Mouse (Mus musculus) myocyte (in vitro differentiated cells): Measurements from ENCODE around the gene Cyp4f15. TPM values are rescaled to one million over a fixed set of nuclear protein-coding genes. Genes with fewer than 3 reads are reported as not detected.
"Not testable (repeated sequence)": the region's sequence is repeated elsewhere in the genome, so short reads cannot be mapped to it uniquely, and the experiment has no call there.

Source experiments
- H3K27me3 ChIP-seq: one replicate; pipeline ENCODE4 v1.6.1; 2011; ENCODE audit not compliant: control insufficient read depth, insufficient read depth, insufficient read length
- H3K36me3 ChIP-seq: one replicate; pipeline ENCODE4 v1.6.1; 2011; ENCODE audit not compliant: control insufficient read depth, insufficient read depth
- H3K4me2 ChIP-seq: one replicate; pipeline ENCODE4 v1.6.1; 2011; ENCODE audit warnings: low read depth, control low read depth
- H3K4me3 ChIP-seq: one replicate; pipeline ENCODE4 v1.5.1; 2011; ENCODE audit warnings: mild to moderate bottlenecking, control low read depth, moderate library complexity
- H3K79me2 ChIP-seq: one replicate; pipeline ENCODE4 v1.6.1; 2011; ENCODE audit not compliant: control insufficient read depth, insufficient read depth
- H3ac ChIP-seq: one replicate; pipeline ENCODE4 v1.6.1; 2011; ENCODE audit not compliant: control insufficient read depth, insufficient read length
- CEBPB ChIP-seq: IDR thresholded peaks from 2 replicates; pipeline ENCODE4 v1.6.1; 2011; ENCODE audit warnings: mild to moderate bottlenecking, moderate library complexity; ENCODE audit not compliant: poor library complexity, insufficient read depth, severe bottlenecking
- E2F4 ChIP-seq: IDR thresholded peaks from one replicate; pipeline ENCODE4 v1.6.1; 2011; ENCODE audit warnings: mild to moderate bottlenecking, control low read depth, moderate library complexity; ENCODE audit not compliant: insufficient read depth
- MAX ChIP-seq: IDR thresholded peaks from one replicate; pipeline ENCODE4 v1.6.1; 2011; ENCODE audit warnings: low read depth, mild to moderate bottlenecking, control low read depth
- MYOD1 ChIP-seq, 3 experiments: IDR thresholded peaks; one replicate each; pipeline ENCODE4 v1.6.1; 2011; ENCODE audit warnings: control low read depth in 2 of 3, low read depth in 2 of 3, mild to moderate bottlenecking in 2 of 3, moderate library complexity in 1 of 3; ENCODE audit not compliant: insufficient read length in 2 of 3, control insufficient read depth in 1 of 3
- MYOG ChIP-seq, 3 experiments: IDR thresholded peaks; one replicate each; pipeline ENCODE4 v1.6.1; 2011; ENCODE audit warnings: control low read depth in 2 of 3, low read depth in 2 of 3, mild to moderate bottlenecking in 2 of 3; ENCODE audit not compliant: insufficient read length in 2 of 3, control insufficient read depth in 1 of 3, insufficient read depth in 1 of 3
- POLR2A ChIP-seq: IDR thresholded peaks from one replicate; pipeline ENCODE4 v1.6.1; 2011; ENCODE audit warnings: low read depth, mild to moderate bottlenecking, control low read depth, moderate library complexity; ENCODE audit not compliant: insufficient read length
- POLR2AphosphoS2 ChIP-seq: IDR thresholded peaks from one replicate; pipeline ENCODE4 v1.6.1; 2011; ENCODE audit warnings: low read depth, control low read depth; ENCODE audit not compliant: insufficient read length
- REST ChIP-seq: IDR thresholded peaks from one replicate; pipeline ENCODE4 v1.6.1; 2011; ENCODE audit warnings: mild to moderate bottlenecking, control low read depth, moderate library complexity; ENCODE audit not compliant: insufficient read depth, insufficient read length
- SRF ChIP-seq: IDR thresholded peaks from one replicate; pipeline ENCODE4 v1.6.1; 2011; ENCODE audit warnings: low read depth; ENCODE audit not compliant: control insufficient read depth, insufficient read length
- TCF12 ChIP-seq: IDR thresholded peaks from one replicate; pipeline ENCODE4 v1.6.1; 2011; ENCODE audit warnings: mild to moderate bottlenecking, control low read depth; ENCODE audit not compliant: poor library complexity, insufficient read depth, severe bottlenecking
- TCF3 ChIP-seq: IDR thresholded peaks from one replicate; pipeline ENCODE4 v1.6.1; 2011; ENCODE audit warnings: low read depth, control low read depth; ENCODE audit not compliant: insufficient read length
- USF1 ChIP-seq: IDR thresholded peaks from one replicate; pipeline ENCODE4 v1.6.1; 2011; ENCODE audit warnings: low read depth, mild to moderate bottlenecking, control low read depth, moderate library complexity
- polyA plus RNA-seq: library from polyadenylated mRNA; unstranded; fragments of >200 nt; fragmentation: generic; extraction: Trizol; gene quantifications from one replicate; pipeline ENCODE4 v1.2.1, GENCODE M21; 2012; ENCODE audit warnings: missing spikeins

Gene Cyp4f15
- polyA plus RNA-seq, 1 experiment, result not detected

- H3ac ChIP-seq, result no peak overlapping the region
- H3K36me3 ChIP-seq, result no peaks in the 10 kb centered on the region
- no peak overlapping the region for H3K4me3 ChIP-seq
- TF ChIP-seq POLR2AphosphoS2 (no peak), MYOD1 (IDR thresholded peaks at IDR 0.05; ENCODE audit: control insufficient read depth in 1 of 3, insufficient read length in 2 of 3, low read depth in 2 of 3) (no peak), POLR2A (no peak), CEBPB (no peak), SRF (no peak), USF1 (no peak), E2F4 (no peak), MYOG (IDR thresholded peaks at IDR 0.05; ENCODE audit: control insufficient read depth in 1 of 3, insufficient read depth in 1 of 3, insufficient read length in 2 of 3, low read depth in 2 of 3) (no peak), TCF3 (no peak), TCF12 (no peak), MAX (no peak), REST (no peak)
- H3K4me2 ChIP-seq, result no peak overlapping the region
- no peaks in the 10 kb centered on the region for H3K27me3 ChIP-seq
- H3K79me2 ChIP-seq, result no peaks in the 10 kb centered on the region
Observed at GRCm38 (mm10) chr17:32722771-32723170, 37.3 kb downstream of the Cyp4f15 start.

DNA sequence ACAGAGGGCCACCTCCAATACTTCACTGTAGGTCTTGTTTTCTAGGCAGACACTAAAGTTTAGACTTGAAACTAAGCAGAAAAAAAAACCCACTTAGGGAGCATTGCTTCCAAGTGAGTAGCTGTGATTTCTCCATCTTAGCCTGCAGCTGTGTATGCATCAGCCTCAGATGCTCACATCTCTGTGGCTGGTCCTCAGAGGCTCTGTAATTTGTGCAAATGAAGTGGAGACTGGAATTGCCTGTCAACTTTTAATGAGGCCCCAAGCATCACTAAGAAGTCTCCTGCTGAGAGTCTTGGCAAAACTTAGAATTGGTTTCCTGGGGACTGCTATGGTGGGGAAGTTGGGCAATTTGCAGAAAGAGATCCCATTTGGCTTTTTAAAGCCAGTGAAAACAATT is 40.9 kb downstream of the Cyp4f15 start:
- not testable (repeated sequence) for H3K27me3 ChIP-seq, H3K79me2 ChIP-seq, H3K4me2 ChIP-seq, H3K4me3 ChIP-seq, H3ac ChIP-seq, H3K36me3 ChIP-seq

DNA sequence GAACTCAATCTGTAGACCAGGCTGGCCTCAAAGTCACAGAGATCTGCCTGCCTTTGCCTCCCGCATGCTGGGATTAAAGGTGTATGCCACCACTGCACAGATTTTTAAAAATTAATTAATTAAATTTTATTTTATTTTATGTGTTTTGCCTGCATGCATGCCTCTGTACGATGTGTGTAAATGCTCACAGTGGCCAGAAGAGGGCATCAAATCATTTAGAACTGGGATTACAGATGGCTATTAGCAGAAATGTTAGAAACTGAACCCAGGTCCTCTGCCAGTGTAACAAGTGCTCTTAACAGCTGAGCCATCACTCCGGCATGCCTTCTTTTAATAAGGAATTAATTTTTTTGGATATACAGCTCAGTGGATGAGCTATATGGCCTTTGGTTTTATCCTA is 43.6 kb downstream of the Cyp4f15 start:
- H3K79me2 ChIP-seq, result no peaks in the 10 kb centered on the region
- no peaks in the 10 kb centered on the region for H3K27me3 ChIP-seq
- H3K36me3 ChIP-seq, result no peaks in the 10 kb centered on the region
- H3K4me2 ChIP-seq, result no peak overlapping the region
- no peak overlapping the region for H3K4me3 ChIP-seq
- TF ChIP-seq POLR2AphosphoS2, result no peak
- TF ChIP-seq REST, result no peak
- TF ChIP-seq CEBPB, result no peak
- no peak for TF ChIP-seq SRF
- TF ChIP-seq E2F4, result no peak
- no peak for TF ChIP-seq POLR2A
- no peak for TF ChIP-seq TCF3
- TF ChIP-seq MAX, result no peak
- TF ChIP-seq TCF12, result no peak
- TF ChIP-seq MYOG (IDR thresholded peaks at IDR 0.05; ENCODE audit: control insufficient read depth in 1 of 3, insufficient read depth in 1 of 3, insufficient read length in 2 of 3, low read depth in 2 of 3), result no peak
- no peak for TF ChIP-seq MYOD1 (IDR thresholded peaks at IDR 0.05; ENCODE audit: control insufficient read depth in 1 of 3, insufficient read length in 2 of 3, low read depth in 2 of 3)
- TF ChIP-seq USF1, result no peak
- H3ac ChIP-seq, result no peak overlapping the region

GRCm38 (mm10) chr17:32738406-32738805 is 53.0 kb downstream of the Cyp4f15 start:
- H3ac ChIP-seq, result no peak overlapping the region
- no peak overlapping the region for H3K4me2 ChIP-seq
- no peaks in the 10 kb centered on the region for H3K27me3 ChIP-seq
- H3K79me2 ChIP-seq, result no peaks in the 10 kb centered on the region
- no peak overlapping the region for H3K4me3 ChIP-seq
- no peaks in the 10 kb centered on the region for H3K36me3 ChIP-seq
- no peak for TF ChIP-seq CEBPB
- TF ChIP-seq USF1, result no peak
- TF ChIP-seq MYOG (IDR thresholded peaks at IDR 0.05; ENCODE audit: control insufficient read depth in 1 of 3, insufficient read depth in 1 of 3, insufficient read length in 2 of 3, low read depth in 2 of 3), result no peak
- TF ChIP-seq E2F4, result no peak

DNA sequence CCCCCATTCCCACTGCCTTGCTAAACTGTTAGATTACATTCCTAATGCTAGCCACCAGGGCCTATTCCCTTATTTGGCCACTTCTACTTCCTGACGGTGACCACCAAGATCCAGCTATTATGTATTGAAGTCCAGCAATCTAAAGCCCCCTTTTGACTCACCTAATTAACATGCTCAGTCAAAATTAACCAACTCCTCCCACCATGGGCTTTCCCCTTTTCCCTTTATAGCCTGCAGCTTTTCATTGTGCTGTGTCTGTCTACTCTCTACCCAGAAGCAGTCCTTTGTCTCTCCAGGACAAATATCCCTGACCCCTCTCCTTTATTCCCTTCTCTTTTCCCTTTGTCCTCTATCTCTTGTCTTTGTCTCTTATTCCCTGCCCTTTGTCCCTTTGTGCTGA is 55.6 kb downstream of the Cyp4f15 start:
- no peaks in the 10 kb centered on the region for H3K36me3 ChIP-seq
- H3K4me3 ChIP-seq, result no peak overlapping the region
- no peak overlapping the region for H3ac ChIP-seq
- TF ChIP-seq POLR2AphosphoS2 (no peak), MAX (no peak), MYOG (IDR thresholded peaks at IDR 0.05; ENCODE audit: control insufficient read depth in 1 of 3, insufficient read depth in 1 of 3, insufficient read length in 2 of 3, low read depth in 2 of 3) (no peak), TCF12 (no peak), SRF (no peak), REST (no peak), E2F4 (no peak), MYOD1 (IDR thresholded peaks at IDR 0.05; ENCODE audit: control insufficient read depth in 1 of 3, insufficient read length in 2 of 3, low read depth in 2 of 3) (no peak), USF1 (no peak), CEBPB (no peak), POLR2A (no peak), TCF3 (no peak)
- H3K27me3 ChIP-seq, result no peaks in the 10 kb centered on the region
- H3K4me2 ChIP-seq, result no peak overlapping the region
- no peaks in the 10 kb centered on the region for H3K79me2 ChIP-seq
